Mouse (Mus musculus) heart, embryonic 13.5 days (tissue): ENCODE data around the gene Ucma. TPM values are rescaled to one million over a fixed set of nuclear protein-coding genes. Genes with fewer than 3 reads are reported as not detected.

Source experiments
- ATAC-seq: fragments of 200-750 bp; cut with Nextera tagmentation; 2 replicates; pipeline ENCODE4 v1.8.0; 2017; ENCODE audit warnings: moderate TSS enrichment; ENCODE audit not compliant: insufficient number of reproducible peaks, low FRiP score, low TSS enrichment; ENCODE audit errors: extremely low read depth
- H3K27ac ChIP-seq: fragments of 300-500 bp; sonication (generic); replicated peaks from 2 replicates; pipeline ENCODE4 v1.5.1; 2015; ENCODE audit warnings: moderate library complexity, mild to moderate bottlenecking, inconsistent platforms
- H3K27me3 ChIP-seq: fragments of 300-500 bp; sonication (generic); replicated peaks from 2 replicates; pipeline ENCODE4 v1.6.1; 2015; ENCODE audit warnings: mild to moderate bottlenecking, inconsistent platforms
- H3K36me3 ChIP-seq: fragments of 300-500 bp; sonication (generic); 2 replicates; pipeline ENCODE4 v1.6.1; 2015; ENCODE audit warnings: mild to moderate bottlenecking, inconsistent platforms
- H3K4me1 ChIP-seq: fragments of 300-500 bp; sonication (generic); 2 replicates; pipeline ENCODE4 v1.6.1; 2015; ENCODE audit warnings: inconsistent platforms
- H3K4me2 ChIP-seq: fragments of 300-500 bp; sonication (generic); 2 replicates; pipeline ENCODE4 v1.6.1; 2015; ENCODE audit warnings: inconsistent platforms, mild to moderate bottlenecking, moderate library complexity
- H3K4me3 ChIP-seq: fragments of 300-500 bp; sonication (generic); 2 replicates; pipeline ENCODE4 v1.5.1; 2015; ENCODE audit warnings: moderate library complexity, mild to moderate bottlenecking, inconsistent platforms
- H3K9ac ChIP-seq: fragments of 300-500 bp; sonication (generic); 2 replicates; pipeline ENCODE4 v1.6.1; 2015; ENCODE audit warnings: inconsistent platforms, mild to moderate bottlenecking, moderate library complexity
- H3K9me3 ChIP-seq: fragments of 300-500 bp; sonication (generic); 2 replicates; pipeline ENCODE4 v1.6.1; 2016; ENCODE audit warnings: inconsistent platforms
- WGBS: fragments of 180-500 bp; shearing (Covaris S2); methylation state at CpG from one replicate; pipeline ENCODE4 v1.1.7; 2015; ENCODE audit warnings: mixed read lengths; 5-methylcytosine and 5-hydroxymethylcytosine counted together
- polyA plus RNA-seq: library from polyadenylated mRNA; unstranded; fragments of >200 nt; fragmentation: Nextera tagmentation; extraction: Ambion mirVana; gene quantifications from 2 replicates; pipeline ENCODE4 v1.2.1, GENCODE M21; 2015

Ucma gene
- polyA plus RNA-seq, 1 experiment from 2014 or later: not detected

DNA sequence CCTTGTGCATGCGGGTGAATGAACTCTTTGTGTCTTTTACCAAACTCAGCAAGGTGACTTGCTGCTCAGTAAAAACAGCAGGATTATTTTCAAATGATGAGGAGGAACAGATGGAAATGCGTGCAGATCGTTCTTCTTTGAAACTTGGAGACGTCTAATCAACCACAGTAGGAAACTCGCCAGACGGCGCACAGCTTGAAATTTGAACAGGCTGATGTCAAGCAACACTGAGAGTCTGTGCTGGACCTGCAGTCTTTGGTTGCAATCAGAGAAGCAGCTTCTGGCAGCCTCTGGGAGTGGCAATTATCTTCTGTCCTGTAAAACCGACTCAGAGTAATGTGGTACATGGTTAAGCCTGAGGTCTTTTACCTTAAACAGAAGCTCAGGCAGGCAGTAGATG lies 2.2 kb downstream of the Ucma start:
- ATAC-seq: no peak
- 26% methylated on average over 8 of the region's 8 CpGs for WGBS
- Histone ChIP-seq H3K9me3 (no peaks in the 10 kb centered on the region), H3K4me2 (no peak overlapping the region), H3K9ac (no peak overlapping the region), H3K27me3 (no peaks in the 10 kb centered on the region), H3K4me1 (peaks cover 9% of the 10 kb centered on the region), H3K36me3 (no peaks in the 10 kb centered on the region), H3K27ac (no peak overlapping the region), H3K4me3 (no peak overlapping the region)

DNA sequence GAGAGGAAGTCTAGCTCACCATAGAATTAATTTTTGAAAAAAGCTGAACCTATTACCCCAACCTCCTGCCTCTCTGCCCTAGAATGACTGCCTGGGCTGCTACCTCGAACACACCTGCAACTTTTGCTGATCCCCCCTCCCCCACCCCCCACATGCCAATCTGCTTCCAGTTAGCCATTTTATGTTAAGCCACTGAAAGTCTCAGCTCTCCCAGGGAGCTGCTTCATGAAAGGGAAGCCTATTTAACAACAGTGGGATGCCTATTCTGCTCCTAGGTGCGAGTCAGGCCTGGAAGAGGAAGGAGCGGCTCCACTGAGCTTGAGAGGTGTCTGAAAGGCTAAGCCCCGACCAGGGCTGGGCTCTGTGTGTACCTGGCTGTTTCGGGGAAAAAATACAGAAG lies 8.1 kb downstream of the Ucma start:
- no peak overlapping the region for H3K4me3 ChIP-seq
- no peaks in the 10 kb centered on the region for H3K27me3 ChIP-seq
- no peaks in the 10 kb centered on the region for H3K36me3 ChIP-seq
- ATAC-seq: no peak
- 38% methylated on average over 5 of the region's 5 CpGs for WGBS
- no peaks in the 10 kb centered on the region for H3K9me3 ChIP-seq
- no peak overlapping the region for H3K27ac ChIP-seq
- H3K9ac ChIP-seq: no peak overlapping the region
- no peak overlapping the region for H3K4me2 ChIP-seq
- H3K4me1 ChIP-seq: no peaks in the 10 kb centered on the region

DNA sequence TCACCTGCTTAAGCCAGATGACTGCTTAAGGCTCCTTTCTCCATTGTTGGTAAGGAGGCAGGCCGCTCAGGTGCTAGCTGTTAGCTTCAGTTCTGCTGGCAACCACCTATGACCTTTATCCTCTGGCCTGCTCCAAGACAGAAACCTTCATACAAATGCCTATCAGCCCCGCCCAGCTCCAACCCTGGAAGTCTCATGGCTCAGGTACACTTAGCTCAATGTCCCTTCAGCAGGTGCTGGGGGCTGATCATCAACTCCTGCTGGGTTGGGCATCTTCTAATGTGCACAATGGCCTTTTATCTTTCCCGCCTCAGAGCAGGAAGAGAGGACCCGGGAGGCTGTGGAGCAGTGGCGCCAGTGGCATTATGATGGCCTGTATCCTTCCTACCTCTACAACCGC lies 9.1 kb downstream of the Ucma start:
- Histone ChIP-seq H3K4me2 (no peak overlapping the region), H3K27me3 (no peaks in the 10 kb centered on the region), H3K36me3 (0 out of 2 replicates have a peak, but pooled peaks cover under 1% of the 10 kb centered on the region), H3K9me3 (no peaks in the 10 kb centered on the region), H3K4me1 (no peaks in the 10 kb centered on the region), H3K9ac (no peak overlapping the region), H3K27ac (no peak overlapping the region), H3K4me3 (no peak overlapping the region)
- ATAC-seq: no peak
- WGBS: 61% methylated on average over 6 of the region's 6 CpGs

DNA sequence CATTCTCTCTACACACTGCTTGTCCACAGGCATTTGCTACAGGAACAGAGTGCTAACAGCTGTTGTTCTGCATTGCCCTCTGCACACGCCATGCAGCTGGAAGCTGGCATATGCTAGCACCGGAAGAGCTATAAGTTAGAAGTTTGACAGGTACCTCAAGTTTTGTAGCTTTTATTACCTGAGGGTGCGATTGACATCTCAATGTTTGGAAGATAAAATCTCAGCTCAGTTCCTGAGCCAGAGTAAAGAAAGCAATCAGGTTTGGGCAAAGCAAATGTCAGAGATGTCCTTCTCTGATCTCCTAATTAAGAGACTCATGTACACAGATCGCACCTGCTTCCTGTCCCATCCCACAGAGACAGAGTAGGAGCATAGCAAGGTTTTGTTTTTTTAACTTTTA lies 10.9 kb downstream of the Ucma start:
- no peak overlapping the region for H3K9ac ChIP-seq
- no peaks in the 10 kb centered on the region for H3K9me3 ChIP-seq
- H3K27ac ChIP-seq: no peak overlapping the region
- H3K36me3 ChIP-seq: peaks cover 17% of the 10 kb centered on the region
- no peak overlapping the region for H3K4me3 ChIP-seq
- WGBS: 84% methylated on average over 4 of the region's 4 CpGs
- no peaks in the 10 kb centered on the region for H3K27me3 ChIP-seq
- H3K4me2 ChIP-seq: no peak overlapping the region
- ATAC-seq: no peak
- H3K4me1 ChIP-seq: no peaks in the 10 kb centered on the region

DNA sequence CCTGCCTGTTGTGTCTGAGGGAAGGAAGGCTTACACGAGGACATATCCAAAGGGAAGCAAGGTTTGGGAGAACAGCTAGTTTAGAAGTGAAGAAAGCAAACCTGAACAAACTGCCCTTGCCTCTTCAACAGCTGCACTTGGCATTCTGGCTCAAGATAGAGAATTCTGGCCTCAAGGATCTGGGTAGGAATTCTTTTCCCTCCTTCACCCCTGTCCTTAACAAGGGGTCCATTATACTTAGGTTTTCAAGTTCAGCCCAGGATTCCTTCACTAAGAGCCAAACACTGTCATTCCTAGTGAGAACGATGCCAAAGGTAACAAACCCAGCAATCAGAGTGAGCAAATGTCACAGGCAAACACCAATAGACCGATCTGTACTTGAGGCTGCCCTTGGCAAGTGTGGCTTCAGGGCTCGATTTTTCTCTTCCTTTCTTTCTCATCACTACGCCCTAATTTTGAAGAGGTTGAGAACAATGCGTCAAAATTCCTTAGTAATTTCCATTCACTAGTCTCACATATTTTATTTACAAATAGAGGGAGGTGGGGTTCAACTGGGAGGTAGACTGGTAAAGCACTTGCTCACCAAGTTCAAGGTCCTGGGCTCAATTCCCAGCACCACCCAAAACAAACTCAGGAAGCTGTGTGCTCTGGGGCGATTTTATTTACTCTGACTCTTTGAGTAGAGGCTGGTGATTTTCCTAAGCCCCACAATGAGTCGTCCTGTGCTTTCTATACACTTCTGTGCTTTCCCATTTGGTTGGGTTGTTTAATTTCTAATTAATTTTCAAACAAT lies 11.7 kb downstream of the Ucma start:
- 72% methylated on average over 8 of the region's 8 CpGs for WGBS
- Histone ChIP-seq H3K27me3 (no peaks in the 10 kb centered on the region), H3K9ac (no peak overlapping the region), H3K4me1 (no peaks in the 10 kb centered on the region), H3K9me3 (no peaks in the 10 kb centered on the region), H3K4me3 (no peak overlapping the region), H3K36me3 (peaks cover 24% of the 10 kb centered on the region), H3K4me2 (no peak overlapping the region), H3K27ac (no peak overlapping the region)
- no peak for ATAC-seq

DNA sequence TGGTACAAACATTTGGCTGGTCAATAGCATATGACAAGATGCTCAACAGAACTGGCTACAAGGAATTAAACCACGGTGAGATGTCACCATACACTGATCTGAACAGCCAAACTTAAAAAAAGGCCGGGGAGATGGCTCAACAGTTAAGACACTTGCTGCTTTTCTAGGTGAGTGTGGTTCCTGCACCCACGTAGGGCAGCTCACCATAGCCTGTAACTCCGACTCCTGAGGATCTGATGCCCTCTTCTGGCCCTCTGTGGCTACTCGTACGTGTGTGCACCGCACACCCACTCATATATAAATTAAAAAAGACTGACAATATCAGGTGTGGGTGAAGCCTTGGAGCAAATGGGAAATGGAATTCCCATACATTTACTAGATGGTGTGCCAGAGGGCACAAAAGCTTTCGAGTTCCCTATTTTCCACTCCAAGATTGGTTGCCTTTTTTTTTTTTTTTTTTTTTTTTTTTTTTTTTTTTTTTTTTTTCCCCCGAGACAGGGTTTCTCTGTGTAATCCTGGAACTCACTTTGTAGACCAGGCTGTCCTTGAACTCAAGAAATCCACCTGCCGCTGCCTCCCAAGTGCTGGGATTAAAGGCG lies 13.0 kb downstream of the Ucma start:
- Histone ChIP-seq H3K27me3 (no peaks in the 10 kb centered on the region), H3K9me3 (no peaks in the 10 kb centered on the region), H3K9ac (no peak overlapping the region), H3K4me3 (no peak overlapping the region), H3K4me2 (no peak overlapping the region), H3K36me3 (peaks cover 38% of the 10 kb centered on the region), H3K4me1 (no peaks in the 10 kb centered on the region), H3K27ac (no peak overlapping the region)
- no peak for ATAC-seq
- 78% methylated on average over 11 of the region's 11 CpGs for WGBS

DNA sequence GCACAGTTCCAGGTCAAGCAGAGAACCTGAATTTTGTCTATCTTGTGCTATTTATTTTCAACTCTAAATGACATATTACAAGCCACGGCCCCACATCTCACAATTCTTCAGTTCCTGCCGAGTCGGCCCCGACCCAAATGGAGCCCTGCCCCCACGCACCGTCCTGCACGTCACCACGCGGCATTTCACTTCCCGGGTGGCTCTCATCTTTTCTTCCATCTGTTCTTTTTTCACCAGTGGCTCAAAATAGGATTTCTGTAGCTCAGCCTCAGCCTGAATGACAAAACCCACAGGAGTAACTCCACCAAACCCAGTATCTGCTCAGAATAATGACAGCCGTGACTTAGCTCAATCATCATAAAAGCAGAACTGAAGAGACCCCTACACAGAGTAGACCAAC lies 17.7 kb downstream of the Ucma start:
- H3K4me1 ChIP-seq: no peaks in the 10 kb centered on the region
- no peak overlapping the region for H3K4me2 ChIP-seq
- no peak overlapping the region for H3K27ac ChIP-seq
- H3K4me3 ChIP-seq: no peak overlapping the region
- peaks cover 83% of the 10 kb centered on the region for H3K36me3 ChIP-seq
- no peaks in the 10 kb centered on the region for H3K27me3 ChIP-seq
- ATAC-seq: no peak
- H3K9me3 ChIP-seq: no peaks in the 10 kb centered on the region
- WGBS: 89% methylated on average over 11 of the region's 11 CpGs
- H3K9ac ChIP-seq: no peak overlapping the region

DNA sequence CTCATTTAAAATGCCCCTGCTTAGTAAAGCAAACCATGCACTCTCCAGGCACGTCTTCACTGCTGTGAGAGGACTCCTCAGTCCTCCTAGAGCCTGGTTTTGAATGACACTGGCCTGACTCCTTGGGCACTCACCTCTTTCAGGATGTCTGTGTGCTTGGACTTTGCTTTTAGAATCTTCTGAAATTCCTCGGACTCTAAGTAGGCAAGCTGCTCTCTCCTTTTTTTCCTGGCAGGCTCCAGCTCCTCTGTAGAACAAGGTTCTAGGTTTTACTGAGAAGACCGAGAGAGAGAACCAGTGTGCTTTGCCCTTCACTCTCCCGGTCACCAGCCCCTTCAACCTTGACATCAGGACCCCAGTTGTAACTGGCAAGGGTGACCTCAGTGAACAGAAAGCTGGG lies 18.5 kb downstream of the Ucma start:
- no peak overlapping the region for H3K27ac ChIP-seq
- no peaks in the 10 kb centered on the region for H3K4me1 ChIP-seq
- 77% methylated on average over 4 of the region's 4 CpGs for WGBS
- H3K4me3 ChIP-seq: no peak overlapping the region
- H3K27me3 ChIP-seq: no peaks in the 10 kb centered on the region
- H3K36me3 ChIP-seq: peaks cover 90% of the 10 kb centered on the region
- no peak overlapping the region for H3K4me2 ChIP-seq
- no peak for ATAC-seq
- H3K9me3 ChIP-seq: no peaks in the 10 kb centered on the region
- H3K9ac ChIP-seq: no peak overlapping the region

DNA sequence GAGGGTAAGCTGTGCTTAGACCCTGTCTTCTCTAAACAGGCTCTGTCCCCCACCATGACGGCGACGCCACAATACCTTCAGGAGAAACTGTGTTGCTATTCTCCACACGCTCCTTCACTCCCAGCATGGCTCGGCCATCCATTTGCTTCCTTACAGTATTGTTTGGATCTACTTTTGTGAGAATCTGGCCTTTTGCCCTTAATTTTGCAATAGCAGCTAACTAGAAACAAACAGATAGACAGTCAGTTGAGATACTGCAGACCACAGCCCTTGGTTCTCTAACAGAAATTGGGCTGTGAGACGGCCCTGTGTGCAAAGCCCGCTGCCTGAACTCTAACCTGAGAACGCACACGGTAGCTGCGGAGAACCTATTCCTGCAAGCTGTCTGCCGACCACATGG lies 19.7 kb downstream of the Ucma start:
- 91% methylated on average over 11 of the region's 11 CpGs for WGBS
- Histone ChIP-seq H3K4me2 (no peak overlapping the region), H3K4me1 (no peaks in the 10 kb centered on the region), H3K27me3 (no peaks in the 10 kb centered on the region), H3K9ac (no peak overlapping the region), H3K9me3 (no peaks in the 10 kb centered on the region), H3K27ac (no peak overlapping the region), H3K4me3 (no peak overlapping the region), H3K36me3 (peaks cover 96% of the 10 kb centered on the region)
- ATAC-seq: no peak

DNA sequence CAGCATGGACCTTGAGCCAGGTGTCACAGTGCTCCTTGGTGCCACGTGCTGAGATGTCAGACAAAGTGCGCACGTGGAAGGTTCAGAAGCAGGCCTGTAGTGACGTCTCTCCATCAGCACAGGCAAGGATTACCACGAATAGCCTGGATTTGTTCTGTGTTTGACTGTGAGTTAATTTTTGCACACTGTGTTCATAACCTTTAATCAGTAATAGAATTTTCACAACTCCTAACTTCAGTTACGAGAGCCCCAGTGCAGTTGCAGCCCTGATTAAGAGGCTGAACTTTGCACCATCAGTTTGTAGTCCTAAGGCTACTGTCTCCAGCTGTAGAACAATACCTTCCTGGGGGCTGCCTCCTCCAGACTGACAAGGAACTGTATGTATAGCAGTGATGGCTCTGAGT lies 20.5 kb downstream of the Ucma start:
- H3K36me3 ChIP-seq: peaks cover 93% of the 10 kb centered on the region
- no peaks in the 10 kb centered on the region for H3K9me3 ChIP-seq
- H3K4me1 ChIP-seq: no peaks in the 10 kb centered on the region
- no peak overlapping the region for H3K9ac ChIP-seq
- no peak for ATAC-seq
- no peaks in the 10 kb centered on the region for H3K27me3 ChIP-seq
- H3K27ac ChIP-seq: no peak overlapping the region
- H3K4me2 ChIP-seq: no peak overlapping the region
- WGBS: 89% methylated on average over 6 of the region's 6 CpGs
- no peak overlapping the region for H3K4me3 ChIP-seq

DNA sequence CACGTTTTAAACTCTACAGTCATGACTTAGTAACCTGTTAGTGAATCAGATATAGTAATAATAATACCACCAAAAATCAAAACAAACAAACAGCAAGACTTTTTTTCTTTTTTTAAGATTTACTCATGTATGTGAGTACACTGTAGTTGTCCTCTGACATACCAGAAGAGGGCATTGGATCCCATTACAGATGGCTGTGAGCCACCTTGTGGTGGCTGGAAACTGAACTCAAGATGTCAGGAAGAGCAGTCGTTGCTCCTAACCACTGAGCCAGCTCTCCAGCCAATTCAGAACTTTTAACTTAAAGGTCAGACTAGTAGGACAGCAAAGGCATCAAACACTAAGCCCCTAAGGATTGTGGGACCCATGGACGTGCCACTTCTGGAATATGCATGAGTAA lies 23.0 kb downstream of the Ucma start:
- no peaks in the 10 kb centered on the region for H3K27me3 ChIP-seq
- ATAC-seq: no peak
- H3K9me3 ChIP-seq: no peaks in the 10 kb centered on the region
- no peak overlapping the region for H3K4me3 ChIP-seq
- H3K4me1 ChIP-seq: no peaks in the 10 kb centered on the region
- no peak overlapping the region for H3K27ac ChIP-seq
- no peak overlapping the region for H3K9ac ChIP-seq
- no peak overlapping the region for H3K4me2 ChIP-seq
- WGBS: 77% methylated on average over 3 of the region's 3 CpGs
- H3K36me3 ChIP-seq: peaks cover 87% of the 10 kb centered on the region

DNA sequence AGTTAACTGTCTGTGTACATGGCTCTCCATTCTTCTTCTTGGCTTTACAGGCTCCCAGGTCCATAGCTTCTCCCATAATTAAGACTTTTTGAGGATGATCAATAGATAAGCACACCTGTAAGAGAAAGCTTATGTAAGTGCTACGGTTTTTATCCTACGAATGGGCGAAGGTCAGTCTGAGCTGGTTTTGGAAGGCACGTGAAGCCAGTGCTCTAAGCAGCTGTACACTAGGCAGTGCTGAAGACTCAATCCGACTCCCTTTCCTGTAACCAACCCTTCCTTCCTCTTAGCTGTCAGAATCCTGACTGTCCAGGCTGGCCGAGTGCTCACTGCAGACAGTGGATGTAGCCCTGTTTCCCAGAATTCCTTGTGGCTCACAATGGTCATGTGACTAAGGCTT lies 25.3 kb downstream of the Ucma start:
- no peaks in the 10 kb centered on the region for H3K4me1 ChIP-seq
- H3K9me3 ChIP-seq: no peaks in the 10 kb centered on the region
- H3K4me2 ChIP-seq: no peak overlapping the region
- no peak overlapping the region for H3K9ac ChIP-seq
- no peak overlapping the region for H3K4me3 ChIP-seq
- ATAC-seq: no peak
- 87% methylated on average over 6 of the region's 6 CpGs for WGBS
- no peak overlapping the region for H3K27ac ChIP-seq
- H3K36me3 ChIP-seq: peaks cover 84% of the 10 kb centered on the region
- no peaks in the 10 kb centered on the region for H3K27me3 ChIP-seq
